19 mouse cellular contexts compared by ENCODE assay signal in genomic region chr2:93435577-93435976, GRCm38 (mm10). TPM values are rescaled to one million over a fixed set of nuclear protein-coding genes. Genes with fewer than 3 reads are reported as not detected.
DNase-seq lines count a peak whose midpoint lies in the region; ATAC-seq and TF ChIP-seq lines count a peak whose summit lies in the region.
"Had no signal": no experiment of that assay in that cellular context is flagged by ENCODE, and none has a peak within 500 bp of the region (broad histone marks: within the 10 kb centered on the region; RNA-seq: fewer than 3 reads in every experiment).

No protein-coding gene starts in this region.

- TF ChIP-seq CTCF in intestine, postnatal 0 days (IDR thresholded peaks at IDR 0.05; ENCODE audit: low read depth): no peak
- TF ChIP-seq CTCF in lung, postnatal 0 days (IDR thresholded peaks at IDR 0.05): no peak
- TF ChIP-seq CTCF in liver, embryonic 14.5 days (IDR thresholded peaks at IDR 0.05; ENCODE audit: low read depth): no peak

- H3K36me3 ChIP-seq in intestine, postnatal 0 days (ENCODE audit: control insufficient read depth, insufficient read depth): peaks cover 20% of the 10 kb centered on the region; the same call in 1 of the 2 replicates
- no peaks in the 10 kb centered on the region for H3K36me3 ChIP-seq in intestine, embryonic 15.5 days
- no peaks in the 10 kb centered on the region for H3K36me3 ChIP-seq in lung, postnatal 0 days (ENCODE audit: insufficient read depth, low read length)
- H3K36me3 ChIP-seq in liver, embryonic 14.5 days (replicated peaks; ENCODE audit: control insufficient read depth, insufficient read depth, low read depth): peaks cover 32% of the 10 kb centered on the region
- H3K36me3 ChIP-seq: forebrain, embryonic 10.5 days; hindbrain, embryonic 15.5 days; neural tube, embryonic 15.5 days had no signal

- H3K9ac ChIP-seq in intestine, postnatal 0 days (ENCODE audit: low read depth, low read length): no peak overlapping the region
- H3K9ac ChIP-seq in intestine, embryonic 15.5 days: no peak overlapping the region
- H3K9ac ChIP-seq in lung, postnatal 0 days (replicated peaks; ENCODE audit: low read depth): no peak overlapping the region
- no peak overlapping the region for H3K9ac ChIP-seq in liver, embryonic 14.5 days (replicated peaks)
- H3K9ac ChIP-seq: embryonic facial prominence, embryonic 13.5 days; hindbrain, embryonic 15.5 days; neural tube, embryonic 15.5 days had no signal

- no peaks in the 10 kb centered on the region for H3K27me3 ChIP-seq in intestine, postnatal 0 days (replicated peaks; ENCODE audit: control insufficient read depth, insufficient read depth, low read length)
- no peaks in the 10 kb centered on the region for H3K27me3 ChIP-seq in intestine, embryonic 15.5 days (replicated peaks)
- H3K27me3 ChIP-seq in lung, postnatal 0 days (replicated peaks; ENCODE audit: insufficient read depth, low read length): no peaks in the 10 kb centered on the region
- no peaks in the 10 kb centered on the region for H3K27me3 ChIP-seq in liver, embryonic 14.5 days (ENCODE audit: control insufficient read depth, insufficient read depth, low read length)
- H3K27me3 ChIP-seq: embryonic facial prominence, embryonic 13.5 days; hindbrain, embryonic 15.5 days; neural tube, embryonic 15.5 days; Patski had no signal

- no peaks in the 10 kb centered on the region for H3K9me3 ChIP-seq in intestine, postnatal 0 days (ENCODE audit: control insufficient read depth)
- H3K9me3 ChIP-seq in intestine, embryonic 15.5 days: no peaks in the 10 kb centered on the region
- H3K9me3 ChIP-seq in lung, postnatal 0 days (ENCODE audit: low read length): no peaks in the 10 kb centered on the region
- H3K9me3 ChIP-seq in liver, embryonic 14.5 days (ENCODE audit: control insufficient read depth, low read length): no peaks in the 10 kb centered on the region
- H3K9me3 ChIP-seq: embryonic facial prominence, embryonic 13.5 days; forebrain, embryonic 10.5 days; hindbrain, embryonic 15.5 days; neural tube, embryonic 15.5 days had no signal

- ATAC-seq in intestine, postnatal 0 days: no peak
- no peak for ATAC-seq in intestine, embryonic 15.5 days
- ATAC-seq in lung, postnatal 0 days: peak; percentile 11; the same call in 1 of the 2 replicates
- ATAC-seq in liver, embryonic 14.5 days (ENCODE audit: insufficient read depth): peak; percentile 56
- ATAC-seq in erythroblast, adult 5-6 weeks (replicated peaks; ENCODE audit: low FRiP score, poor library complexity, severe bottlenecking): no peak
- ATAC-seq: activated CD4-positive, CD25-positive, alpha-beta regulatory T cell, adult 4 months; Patski had no signal

- H3K4me1 ChIP-seq in intestine, postnatal 0 days (replicated peaks; ENCODE audit: control insufficient read depth, insufficient read depth, low read length): peaks cover 21% of the 10 kb centered on the region
- peaks cover 51% of the 10 kb centered on the region for H3K4me1 ChIP-seq in intestine, embryonic 15.5 days (replicated peaks)
- peaks cover 15% of the 10 kb centered on the region; the same call in 1 of the 2 replicates for H3K4me1 ChIP-seq in lung, postnatal 0 days (ENCODE audit: insufficient read depth, low read depth, low read length)
- H3K4me1 ChIP-seq in liver, embryonic 14.5 days (replicated peaks; ENCODE audit: control insufficient read depth in 2 of 2, insufficient read depth in 2 of 2, low read length in 1 of 2): no peaks in the 10 kb centered on the region; a peak in 1 of 4 replicates

- H3K4me3 ChIP-seq in intestine, postnatal 0 days (ENCODE audit: low read depth, low read length): no peak overlapping the region
- H3K4me3 ChIP-seq in intestine, embryonic 15.5 days (replicated peaks): no peak overlapping the region
- H3K4me3 ChIP-seq in lung, postnatal 0 days (ENCODE audit: low read depth, low read length): no peak overlapping the region
- no peak overlapping the region for H3K4me3 ChIP-seq in liver, embryonic 14.5 days (ENCODE audit: insufficient read depth in 1 of 2, low read depth in 2 of 2, low read length in 2 of 2)
- H3K4me3 ChIP-seq: embryonic facial prominence, embryonic 13.5 days; forebrain, embryonic 10.5 days; hindbrain, embryonic 15.5 days; neural tube, embryonic 15.5 days had no signal

- no peak for DNase-seq in lung, postnatal 0 days (ENCODE audit: low spot score)
- no peak for DNase-seq in lung, postnatal 14 days
- no peak for DNase-seq in liver, embryonic 14.5 days (ENCODE audit: low read depth in 3 of 3, low spot score in 3 of 3)
- DNase-seq in left cerebral cortex, adult 9 months (ENCODE audit: low spot score in 2 of 2): no peak
- DNase-seq in embryo, embryonic 9.5 days (ENCODE audit: extremely low spot score): no peak
- DNase-seq: adrenal gland, postnatal 36 days; cerebellum, adult 2 months; heart, postnatal 14 days; thymus, postnatal 14 days had no signal

- no peak overlapping the region for H3K4me2 ChIP-seq in intestine, postnatal 0 days (replicated peaks; ENCODE audit: low read depth)
- H3K4me2 ChIP-seq in intestine, embryonic 15.5 days (replicated peaks): no peak overlapping the region
- no peak overlapping the region for H3K4me2 ChIP-seq in lung, postnatal 0 days (replicated peaks; ENCODE audit: low read depth, low read length)
- H3K4me2 ChIP-seq in liver, embryonic 14.5 days (ENCODE audit: low read depth): no peak overlapping the region
- H3K4me2 ChIP-seq: embryonic facial prominence, embryonic 13.5 days; hindbrain, embryonic 15.5 days; midbrain, embryonic 11.5 days; neural tube, embryonic 15.5 days had no signal

- TF ChIP-seq EP300 in lung, postnatal 0 days (IDR thresholded peaks at IDR 0.05): no peak
- no peak; the same call in 1 of the 2 replicates for TF ChIP-seq EP300 in liver, embryonic 14.5 days (IDR thresholded peaks at IDR 0.05; ENCODE audit: low read depth)

- WGBS in intestine, postnatal 0 days: 63% methylated on average over 4 of the region's 4 CpGs
- 63% methylated on average over 4 of the region's 4 CpGs for WGBS in intestine, embryonic 15.5 days
- WGBS in lung, postnatal 0 days: 48% methylated on average over 4 of the region's 4 CpGs
- WGBS in liver, embryonic 14.5 days (ENCODE audit: insufficient replicate concordance): 64% methylated on average over 4 of the region's 4 CpGs

- H3K27ac ChIP-seq in intestine, postnatal 0 days (ENCODE audit: low read depth, low read length): peak overlapping the region; percentile 23; the same call in 1 of the 2 replicates
- H3K27ac ChIP-seq in intestine, embryonic 15.5 days: no peak overlapping the region
- no peak overlapping the region for H3K27ac ChIP-seq in lung, postnatal 0 days (ENCODE audit: low read length)
- no peak overlapping the region for H3K27ac ChIP-seq in liver, embryonic 14.5 days
- H3K27ac ChIP-seq: forebrain, embryonic 10.5 days; hindbrain, embryonic 15.5 days; neural tube, embryonic 15.5 days had no signal

RNA-seq across cellular contexts. Expression of gene Cd82, which starts 27.4 kb away (rescaled TPM):
- 184 and 199 TPM in 2 replicates for polyA plus RNA-seq in intestine, postnatal 0 days (2015; fragmentation: Nextera tagmentation; extraction: Ambion mirVana)
- polyA plus RNA-seq in intestine, embryonic 15.5 days (2015; fragmentation: Nextera tagmentation; extraction: Ambion mirVana): 106 and 127 TPM in 2 replicates
- polyA plus RNA-seq in lung, postnatal 0 days (2015; fragmentation: Nextera tagmentation; extraction: Ambion mirVana): 94.1 and 106 TPM in 2 replicates
- polyA plus RNA-seq in liver, embryonic 14.5 days (2012; rRNA removed): 61.6 and 72.2 TPM in 2 replicates
- polyA plus RNA-seq in liver, embryonic 14.5 days (2014; fragmentation: Nextera tagmentation; extraction: Ambion mirVana): 58.6 and 63.1 TPM in 2 replicates
- total RNA-seq in erythroblast, adult 5-6 weeks (2015; ENCODE audit: low replicate concordance): 99.9 and 150 TPM in 2 replicates
- 145 and 158 TPM in 2 replicates for total RNA-seq in erythroblast, adult 5-6 weeks (2017; ENCODE audit: low replicate concordance)

Comparison
In these comparisons a context has a peak if more than half of its experiments do, and no peak if none do; other contexts are left out.
1. ATAC-seq: peak in lung, postnatal 0 days (single experiment) and liver, embryonic 14.5 days (single experiment); none in intestine, postnatal 0 days (single experiment), intestine, embryonic 15.5 days (single experiment) and erythroblast, adult 5-6 weeks (single experiment).